Mouse (Mus musculus): ENCODE data around the gene Eaf2.

DNA sequence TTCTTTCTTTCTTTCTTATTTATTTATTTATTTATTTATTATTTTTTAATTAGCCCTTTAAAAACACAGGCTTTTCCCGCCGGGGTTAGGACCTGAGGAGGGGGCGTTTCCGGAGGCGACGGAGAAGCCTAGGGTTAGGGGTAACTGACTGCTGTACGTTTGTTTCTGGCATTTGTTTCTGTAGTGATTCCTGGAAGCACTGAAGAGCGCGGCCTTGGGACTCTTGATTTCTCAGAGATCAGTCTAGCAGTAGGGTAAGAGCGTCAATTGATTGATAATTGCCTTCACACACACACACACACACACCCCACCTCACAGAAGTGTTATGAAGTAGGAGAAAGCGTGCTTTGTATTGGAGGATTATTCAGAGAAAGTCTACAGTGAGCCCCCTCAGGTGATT lies 46.0 kb downstream of the Eaf2 start:
- no peak for TF ChIP-seq CTCF (IDR thresholded peaks at IDR 0.05; ENCODE audit: borderline replicate concordance, insufficient read depth, low read depth, low read length)
- no peak for TF ChIP-seq POLR2A (IDR thresholded peaks at IDR 0.05; ENCODE audit: borderline replicate concordance, insufficient read depth, low read length)
